Mouse (Mus musculus) natural killer cell, adult 2 months (primary cell): ENCODE measurements at regions not wholly inside any gene's neighbourhood (a gene's known extent, or its start where the extent isn't known, plus 50 kb on each side); places are given as distances from the start of the nearest gene placed in this dataset.
"Not testable (repeated sequence)": the region's sequence is repeated elsewhere in the genome, so short reads cannot be mapped to it uniquely, and the experiment has no call there.

ENCODE experiments used
- DNase-seq, 2 experiments: peaks; one replicate each; pipeline ENCODE4 v3.0.0; 2022; ENCODE audit warnings: low spot score in 2 of 2

GRCm38 (mm10) chr5:134848981-134849380 is 57.6 kb downstream of the Tmem270 start:
- DNase-seq = no peak

GRCm38 (mm10) chr5:134848571-134848970 is 58.0 kb downstream of the Tmem270 start:
- DNase-seq = no peak

GRCm38 (mm10) chr5:134845416-134845815 is 61.1 kb downstream of the Tmem270 start:
- no peak for DNase-seq

GRCm38 (mm10) chr5:134844216-134844615 is 62.3 kb downstream of the Tmem270 start:
- DNase-seq = not testable (repeated sequence)

- no peak for DNase-seq
These were observed 65.1 kb downstream of the Tmem270 start for GRCm38 (mm10) chr5:134841205-134841980.

- no peak for DNase-seq
These were observed 70.0 kb downstream of the Tmem270 start for GRCm38 (mm10) chr5:134836489-134836888.

- DNase-seq = no peak
These were observed 73.6 kb downstream of the Tmem270 start for GRCm38 (mm10) chr5:134832896-134833295.

- no peak for DNase-seq
These were observed 70.5 kb upstream of the Eln start for GRCm38 (mm10) chr5:134817671-134818070.

GRCm38 (mm10) chr5:134809121-134809520 is 62.0 kb upstream of the Eln start:
- no peak for DNase-seq

- no peak for DNase-seq
These were observed 57.3 kb upstream of the Eln start for GRCm38 (mm10) chr5:134804291-134805049.

GRCm38 (mm10) chr5:134802161-134802719 is 55.1 kb upstream of the Eln start:
- DNase-seq = peak in 1 of 2 experiments; percentile 2

GRCm38 (mm10) chr5:134800481-134800880 is 53.4 kb upstream of the Eln start:
- no peak for DNase-seq

GRCm38 (mm10) chr5:134799911-134800310 is 52.8 kb upstream of the Eln start:
- DNase-seq = no peak

- DNase-seq = no peak
These were observed 50.6 kb upstream of the Eln start for GRCm38 (mm10) chr5:134797688-134798094.
